Mouse (Mus musculus) spleen, adult 2 months (tissue): ENCODE measurements at regions not wholly inside any gene's neighbourhood (a gene's known extent, or its start where the extent isn't known, plus 50 kb on each side); places are given as distances from the start of the nearest gene placed in this dataset.

Source experiments
- CTCF ChIP-seq: fragments of 200-500 bp; IDR thresholded peaks from 2 replicates; pipeline ENCODE4 v1.5.1; 2011; ENCODE audit warnings: mild to moderate bottlenecking, inconsistent platforms; ENCODE audit not compliant: insufficient read depth, insufficient read length, insufficient replicate concordance; ENCODE audit errors: extremely low read depth
- POLR2A ChIP-seq: fragments of 200-500 bp; IDR thresholded peaks from 2 replicates; pipeline ENCODE4 v1.6.1; 2011; ENCODE audit warnings: low read depth, low read length, inconsistent platforms

DNA sequence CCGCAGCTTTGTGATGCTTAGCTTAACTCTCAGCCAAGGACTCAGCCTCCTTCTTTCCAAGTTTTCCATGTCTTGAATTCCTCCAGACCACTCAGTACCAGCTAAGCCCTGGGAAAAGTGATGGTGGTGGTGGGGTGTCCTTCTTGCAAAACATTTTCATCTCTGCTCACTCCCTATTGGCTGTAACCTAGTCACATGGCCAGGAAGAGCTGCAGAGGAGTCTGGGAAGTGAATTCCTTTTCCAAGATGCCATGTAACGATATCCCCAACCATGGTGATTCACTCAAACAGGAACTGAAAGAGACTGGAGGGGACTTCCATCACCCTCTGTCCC is 69.8 kb upstream of the Npas2 start:
- TF ChIP-seq POLR2A (no peak), CTCF (no peak)
